Mouse (Mus musculus) erythroblast, embryonic 14.5 days (primary cell): Measurements from ENCODE around the gene Golga2.

Experiments used
- GATA1 ChIP-seq: IDR thresholded peaks from 2 replicates; pipeline ENCODE4 v1.6.1; 2012; ENCODE audit warnings: low read length, inconsistent platforms, mixed read lengths
- TAL1 ChIP-seq: IDR thresholded peaks from 3 replicates; pipeline ENCODE4 v1.6.1; 2012; ENCODE audit warnings: low read length, inconsistent platforms, mixed read lengths

DNA sequence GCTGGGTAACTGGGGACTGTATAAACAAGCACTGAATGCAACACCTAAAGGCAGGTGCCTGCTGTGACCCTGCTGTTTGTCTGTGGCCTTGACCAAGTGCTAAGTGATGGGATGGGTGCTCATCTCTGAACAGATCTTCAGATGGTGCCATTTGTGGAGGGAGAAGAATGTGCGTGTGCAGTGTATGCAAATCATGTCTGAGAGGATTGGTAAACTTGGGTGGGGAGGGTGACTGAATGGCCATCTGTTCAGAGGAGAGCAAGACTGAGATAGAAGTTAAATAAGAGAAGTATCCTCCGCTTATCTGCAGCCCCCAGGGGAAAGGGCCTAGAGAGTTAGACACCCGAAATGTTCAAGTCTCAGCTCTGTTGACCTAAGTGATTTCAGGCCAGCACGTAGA lies 12.3 kb downstream of the Golga2 start:
- TF ChIP-seq GATA1 (no peak), TAL1 (no peak)
